Mouse (Mus musculus) liver, embryonic 14.5 days (tissue): ENCODE measurements around the gene Tnxb.

Experiments
- CTCF ChIP-seq: IDR thresholded peaks from 2 replicates; pipeline ENCODE4 v1.5.1; 2016; ENCODE audit warnings: antibody characterized with exemption, low read depth, control low read depth
- EP300 ChIP-seq: IDR thresholded peaks from 2 replicates; pipeline ENCODE4 v1.6.1; 2016; ENCODE audit warnings: antibody characterized with exemption, low read depth

- TF ChIP-seq CTCF: no peak
- TF ChIP-seq EP300: no peak
Observed at GRCm38 (mm10) chr17:34746531-34746930, 76.2 kb downstream of the Tnxb start.
